Mouse (Mus musculus): Measurements from ENCODE around the gene Sectm1a.

GRCm38 (mm10) chr11:121092606-121093585 is 11.9 kb upstream of the Sectm1a start:
- TF ChIP-seq POLR2A (IDR thresholded peaks at IDR 0.05; ENCODE audit: extremely low read depth, insufficient read depth, low read length), result no peak
- no peak for TF ChIP-seq CTCF (IDR thresholded peaks at IDR 0.05; ENCODE audit: low read depth, low read length)
